Mouse (Mus musculus) cerebellum, adult 9-11 months (tissue): ENCODE measurements at regions not wholly inside any gene's neighbourhood (a gene's known extent, or its start where the extent isn't known, plus 50 kb on each side); places are given as distances from the start of the nearest gene placed in this dataset.

ENCODE experiments used
- DNase-seq: peaks from one replicate; pipeline ENCODE4 v3.0.0; 2022

GRCm38 (mm10) chr17:82731561-82731960, 483.5 kb upstream of the Pkdcc start:
- DNase-seq = peak; percentile 3

DNA sequence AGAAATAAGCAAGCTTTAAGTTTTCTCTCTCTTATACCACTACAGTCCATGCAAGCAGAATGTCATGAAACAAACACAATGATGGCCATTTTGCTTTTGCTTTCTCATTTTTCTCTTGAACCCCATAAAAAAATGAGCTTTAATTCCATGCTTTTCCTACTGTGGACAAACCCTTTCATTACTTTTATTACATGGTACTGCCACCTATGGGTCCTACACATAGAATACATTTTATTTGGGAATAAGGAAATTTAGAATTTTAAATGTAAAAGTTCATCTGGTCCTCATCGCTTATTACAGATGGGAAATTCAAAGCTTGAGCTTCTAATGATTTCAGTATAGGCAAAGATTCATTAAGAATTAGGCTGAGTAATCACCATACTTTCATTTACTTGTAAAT, 472.6 kb upstream of the Pkdcc start:
- no peak for DNase-seq

DNA sequence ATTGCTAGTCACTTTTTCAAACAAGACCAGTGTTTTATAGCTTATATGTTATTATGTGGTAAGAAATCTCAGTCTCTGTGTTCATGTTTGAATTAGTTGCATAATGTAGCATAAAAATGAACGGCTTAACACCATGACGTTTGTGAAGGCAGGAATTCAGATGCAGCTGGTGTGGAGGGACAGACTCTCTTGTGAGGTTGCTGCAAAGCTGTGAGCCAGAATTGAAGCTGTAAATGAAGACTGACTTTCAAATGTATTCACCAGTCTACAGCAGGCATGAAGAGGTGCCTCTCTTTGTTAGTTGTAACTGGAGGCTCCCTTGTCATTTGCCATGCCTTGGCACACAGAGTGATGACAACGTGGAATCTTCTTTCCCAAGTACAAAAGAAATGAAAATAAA, 457.7 kb upstream of the Pkdcc start:
- DNase-seq = no peak

DNA sequence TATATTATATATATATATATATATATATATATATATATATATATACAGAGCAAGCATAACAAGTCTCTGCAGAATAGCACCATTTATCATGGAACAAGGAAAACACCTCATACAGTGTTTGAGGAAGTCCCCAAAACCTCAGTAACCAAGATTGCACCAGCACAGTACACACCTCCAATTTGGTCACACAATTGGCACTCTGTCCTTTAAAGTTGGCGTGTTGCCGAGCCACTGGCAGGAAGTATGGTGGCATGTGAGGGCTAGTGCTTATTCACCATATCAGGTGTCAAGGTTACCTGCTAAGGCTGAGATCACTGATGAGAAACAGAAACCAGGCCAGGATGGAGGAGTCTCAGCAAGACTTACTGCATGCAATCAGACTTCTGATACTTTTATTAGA, 436.0 kb upstream of the Pkdcc start:
- DNase-seq = no peak

DNA sequence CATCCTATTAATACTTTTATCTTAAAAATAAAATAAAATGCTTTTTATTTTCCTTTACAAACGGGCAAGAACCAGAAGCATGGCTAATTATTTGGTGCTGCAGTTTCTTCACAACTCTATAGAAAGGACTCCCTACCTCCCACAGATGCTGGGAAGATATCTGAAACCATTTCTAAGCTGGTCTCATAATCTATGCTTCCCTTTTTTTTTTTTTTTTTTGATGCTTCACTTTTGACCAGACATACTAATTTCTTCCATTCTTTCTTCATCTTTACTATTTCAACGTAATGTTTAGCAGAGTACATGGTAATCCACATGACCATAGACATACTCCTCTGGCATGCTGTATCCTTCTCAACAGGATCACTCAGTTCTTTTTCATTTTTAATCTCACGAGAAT, 393.0 kb upstream of the Pkdcc start:
- DNase-seq = no peak

DNA sequence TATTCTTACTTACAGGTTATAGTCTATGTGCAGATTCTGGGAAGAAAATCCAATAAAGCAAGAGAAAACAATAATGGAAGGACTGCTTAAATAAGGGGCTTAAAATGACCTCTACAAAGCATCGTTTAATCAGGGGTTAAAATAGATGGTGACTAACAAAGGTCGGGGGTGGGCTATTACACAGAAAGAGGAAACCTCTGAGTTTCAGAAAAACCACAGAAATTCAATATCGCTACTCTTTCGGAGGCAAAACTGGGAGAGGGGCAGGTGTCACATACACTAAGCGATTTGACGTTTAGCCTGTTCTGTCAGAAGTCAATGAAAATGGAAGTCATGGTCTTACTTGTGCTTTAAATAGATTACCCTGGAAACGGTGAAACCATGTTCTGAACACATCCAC, 391.0 kb upstream of the Pkdcc start:
- no peak for DNase-seq

DNA sequence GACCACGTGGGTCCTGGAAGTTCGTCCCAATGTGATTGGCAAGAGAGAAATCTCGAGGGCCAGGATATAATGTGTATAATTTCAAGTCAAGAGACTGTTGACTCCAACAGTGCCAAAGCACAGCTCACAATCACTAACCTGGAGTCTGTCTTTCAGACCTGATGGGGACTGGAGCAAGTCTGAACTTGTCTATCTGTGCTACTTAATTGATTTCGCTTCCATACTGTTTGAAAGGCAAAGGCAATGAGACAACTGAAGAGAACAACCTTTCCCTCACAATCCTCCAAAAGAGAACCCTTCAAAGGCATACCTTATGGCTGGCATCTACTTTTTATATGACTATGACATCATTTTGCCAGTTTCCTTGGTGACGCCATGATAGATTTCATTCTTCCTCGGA, 390.5 kb upstream of the Pkdcc start:
- DNase-seq = no peak

DNA sequence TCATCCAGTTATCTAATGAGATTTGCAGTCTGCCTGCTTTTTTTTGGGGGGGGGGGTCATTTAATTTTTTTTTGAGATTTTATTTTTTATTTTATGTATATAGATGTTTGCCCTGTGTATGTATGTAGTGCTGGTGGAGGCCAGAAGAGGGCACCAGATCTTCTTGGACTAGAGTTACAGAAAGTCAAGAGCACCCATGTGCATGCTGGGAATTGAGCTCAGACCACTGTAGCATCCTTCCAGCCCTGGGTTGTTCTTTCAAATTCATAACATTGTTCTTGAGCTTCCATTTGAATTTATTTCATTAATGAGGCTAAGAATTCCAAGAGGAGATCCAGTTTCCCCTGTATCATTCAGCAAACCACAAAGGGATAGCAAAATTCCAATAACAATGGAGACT, 387.9 kb upstream of the Pkdcc start:
- no peak for DNase-seq

DNA sequence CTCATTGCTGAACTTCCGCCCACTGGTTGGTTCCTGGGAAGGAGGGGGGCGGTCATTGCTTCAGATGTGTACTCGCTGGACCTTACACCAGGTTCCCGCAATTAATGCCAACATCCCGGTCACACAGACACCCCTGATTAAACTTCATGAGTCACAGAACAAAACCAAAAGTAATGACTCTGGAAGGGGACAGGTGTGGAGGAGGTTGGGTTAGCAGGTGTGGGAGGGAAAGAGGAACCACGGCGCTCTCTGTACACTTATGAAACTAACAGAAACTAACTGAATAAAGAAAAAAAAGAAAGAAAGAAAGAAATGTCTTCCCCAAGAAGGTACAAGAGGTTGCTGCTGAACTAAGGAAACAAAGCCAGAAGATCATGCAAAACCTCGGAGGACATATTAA, 387.3 kb upstream of the Pkdcc start:
- no peak for DNase-seq

DNA sequence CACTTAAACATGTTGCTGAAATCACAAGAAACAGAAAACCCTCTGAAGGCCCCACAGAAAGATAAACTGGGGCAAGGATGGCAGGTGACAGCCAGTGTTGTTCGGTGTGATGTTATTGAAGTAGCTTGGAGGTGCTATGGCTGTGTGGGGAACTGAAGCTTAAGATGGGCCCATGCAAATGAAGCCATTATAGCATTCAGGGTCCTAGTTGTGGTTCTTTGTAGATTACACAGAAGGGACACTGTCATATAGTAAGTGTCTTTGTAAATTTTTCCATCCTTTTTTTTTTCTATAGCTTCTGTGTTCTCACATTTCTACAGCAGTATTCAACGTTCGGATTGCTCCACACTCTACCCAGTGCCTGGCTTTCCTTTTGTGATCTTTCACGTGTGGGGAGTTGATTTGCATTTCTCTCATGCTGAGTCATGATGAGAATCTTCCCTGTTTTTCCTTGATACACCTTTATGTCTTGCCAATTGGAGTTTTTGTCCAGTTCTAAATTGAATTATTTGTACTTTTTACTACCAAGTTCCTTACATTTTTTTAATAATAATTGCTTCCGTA, 386.6 kb upstream of the Pkdcc start:
- no peak for DNase-seq

DNA sequence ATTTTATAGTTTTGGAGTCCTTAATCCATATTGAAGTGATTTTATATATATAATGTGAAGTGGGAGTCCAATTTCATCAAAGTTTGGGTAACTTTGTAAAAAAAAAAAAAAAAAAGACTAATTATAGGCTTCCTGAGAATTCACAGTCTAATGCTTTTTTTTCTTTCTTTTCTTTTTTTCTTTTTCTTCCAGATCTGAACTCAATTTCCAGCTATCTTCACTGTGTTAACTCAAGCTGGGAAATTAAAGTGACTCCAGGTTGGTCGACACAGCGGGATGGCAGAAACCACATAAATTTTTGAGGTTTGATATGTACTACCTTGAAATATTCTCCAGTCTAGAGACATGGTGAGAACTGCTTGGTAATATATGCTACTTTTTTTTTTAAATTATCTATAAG, 385.7 kb upstream of the Pkdcc start:
- no peak for DNase-seq

DNA sequence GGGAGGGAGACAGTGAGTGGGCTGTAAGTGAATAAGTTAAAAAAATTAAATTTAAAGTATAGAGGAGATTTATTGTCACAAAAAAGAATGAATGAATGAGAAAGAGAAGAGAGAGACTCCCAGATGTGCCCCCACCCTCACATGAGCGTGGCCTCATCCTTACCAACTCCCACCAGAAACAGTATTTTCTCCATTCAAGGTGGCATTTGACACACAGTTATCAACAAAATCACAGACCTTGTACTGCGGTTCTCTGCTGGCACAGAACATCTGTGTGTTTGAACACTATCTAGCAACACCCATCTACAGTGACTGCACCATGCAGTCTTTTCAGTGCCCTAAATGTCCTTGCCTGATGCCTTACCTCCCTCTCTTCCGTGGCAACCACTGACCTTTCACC, 380.9 kb upstream of the Pkdcc start:
- no peak for DNase-seq

- DNase-seq = no peak
These were observed 379.0 kb upstream of the Pkdcc start for GRCm38 (mm10) chr17:82836115-82836514.

DNA sequence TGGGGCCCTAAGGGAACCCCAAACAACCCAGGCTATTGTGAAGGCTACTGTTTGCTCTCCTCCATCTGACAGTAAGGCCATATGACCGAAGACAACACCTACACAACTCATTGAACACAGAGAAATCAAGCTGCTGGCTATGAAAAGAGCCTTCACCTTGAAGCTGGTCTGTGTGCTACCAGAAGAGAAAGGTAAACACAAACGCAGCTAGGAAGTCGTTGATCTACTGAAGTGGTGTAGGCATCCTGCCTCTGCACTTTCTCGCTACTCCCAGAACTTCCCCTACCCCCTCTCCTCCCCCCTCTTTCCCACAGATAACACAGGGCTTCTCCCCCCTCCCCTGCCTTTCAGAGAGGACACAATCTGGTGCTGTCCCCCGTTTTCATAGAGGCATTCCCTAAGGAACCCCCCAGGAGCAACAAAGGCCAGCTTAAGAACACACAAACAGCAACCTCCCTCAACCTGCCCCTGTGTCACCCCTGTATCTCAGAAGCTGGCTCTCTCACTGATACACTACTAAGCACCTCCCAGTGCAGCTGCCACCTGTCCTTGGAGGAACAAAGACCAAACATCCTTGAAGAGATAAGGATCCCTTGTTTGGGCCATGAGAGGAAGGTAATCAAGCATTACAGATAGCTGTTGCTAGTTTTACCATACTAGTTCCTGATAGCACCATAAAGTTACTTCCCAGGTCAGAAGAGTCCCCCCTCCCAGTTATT, 368.2 kb upstream of the Pkdcc start:
- DNase-seq = no peak

DNA sequence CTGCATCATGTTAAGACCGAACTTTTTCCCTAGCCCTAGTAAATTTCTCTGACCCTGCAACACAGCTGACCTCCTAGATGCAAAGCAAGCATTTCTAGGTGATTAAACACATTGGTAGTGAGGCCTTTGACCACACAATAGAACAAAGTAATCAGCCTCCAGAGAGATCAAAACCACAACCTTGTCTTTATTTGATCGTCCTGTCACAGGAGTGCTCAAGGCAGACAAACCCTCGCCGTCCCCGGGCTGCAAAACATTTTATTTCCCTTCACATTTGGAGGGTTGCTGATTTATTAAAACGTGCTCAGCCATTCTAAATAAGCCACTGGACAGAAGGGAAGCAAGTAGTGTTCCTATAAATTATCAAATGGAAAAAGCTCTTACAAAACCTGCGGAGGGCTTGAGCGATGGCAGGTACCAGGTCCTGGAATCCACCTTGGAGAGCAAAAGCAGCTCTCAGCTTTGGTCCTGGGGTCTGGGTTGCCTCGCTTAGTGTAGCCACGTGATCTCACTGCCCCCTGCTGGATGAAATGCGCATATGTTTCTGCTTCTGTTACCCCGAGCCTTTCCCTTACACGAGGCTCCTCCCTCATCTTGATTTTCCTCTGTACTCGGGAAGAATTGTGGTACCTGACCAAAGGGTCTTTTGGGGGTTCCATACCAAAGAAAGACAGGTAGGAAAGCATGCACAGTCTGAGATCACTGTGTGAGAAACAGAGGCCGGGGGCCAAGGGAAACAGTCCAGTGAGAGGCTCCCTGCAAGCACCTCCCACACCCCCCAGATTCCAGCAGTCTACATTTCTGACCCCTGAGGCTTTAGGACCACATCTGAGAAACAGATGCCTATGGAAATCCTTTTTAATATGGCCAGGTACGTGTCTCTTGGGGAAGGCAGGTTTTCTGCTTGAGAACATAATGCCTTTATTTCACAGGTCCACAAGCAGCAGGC, 357.6 kb upstream of the Pkdcc start:
- peak; percentile 30 for DNase-seq

- DNase-seq = no peak
These were observed 354.7 kb upstream of the Pkdcc start for GRCm38 (mm10) chr17:82860391-82860790.

DNA sequence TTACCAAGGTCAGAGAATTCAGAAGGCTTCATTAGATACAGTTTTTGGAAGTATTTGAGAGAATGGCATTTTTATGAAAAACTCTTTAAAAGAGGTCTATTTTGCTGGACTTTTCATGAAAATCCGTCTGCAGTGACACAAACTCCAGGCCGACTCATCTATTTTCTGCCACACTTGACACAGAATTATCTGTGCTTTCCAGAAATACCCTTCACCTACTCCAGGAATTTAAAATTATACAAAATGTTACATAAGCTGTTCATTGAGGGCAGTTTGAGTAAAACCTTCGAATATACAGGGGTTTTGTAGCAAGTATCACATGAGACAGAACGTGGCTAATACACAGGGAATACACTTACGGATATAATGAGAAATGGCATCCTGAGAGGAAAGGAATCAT, 354.1 kb upstream of the Pkdcc start:
- DNase-seq = no peak

- no peak for DNase-seq
These were observed 338.0 kb upstream of the Pkdcc start for GRCm38 (mm10) chr17:82877131-82877530.

GRCm38 (mm10) chr17:82900602-82901001, 314.5 kb upstream of the Pkdcc start:
- DNase-seq = no peak

- DNase-seq = no peak
These were observed 313.8 kb upstream of the Pkdcc start for GRCm38 (mm10) chr17:82901098-82901891.

DNA sequence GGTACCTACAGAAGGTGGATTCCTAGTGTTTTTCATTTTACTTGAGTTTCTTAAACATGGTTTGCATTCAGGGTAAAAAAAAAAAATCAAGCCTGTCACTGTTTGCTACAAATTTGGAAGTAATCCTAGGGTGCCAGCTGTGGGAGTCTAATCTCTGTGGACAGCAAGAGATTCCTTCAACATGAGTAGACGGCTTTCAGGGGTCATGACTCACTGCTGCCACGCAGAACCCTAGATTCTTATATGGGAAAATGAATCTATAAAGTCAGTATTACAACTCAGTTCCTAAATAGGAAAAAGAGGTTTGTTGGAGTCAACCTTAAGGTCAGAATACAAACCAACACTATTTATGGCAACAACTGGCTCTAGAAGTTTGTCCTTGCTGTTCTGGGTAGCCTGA, 310.1 kb upstream of the Pkdcc start:
- no peak for DNase-seq

DNA sequence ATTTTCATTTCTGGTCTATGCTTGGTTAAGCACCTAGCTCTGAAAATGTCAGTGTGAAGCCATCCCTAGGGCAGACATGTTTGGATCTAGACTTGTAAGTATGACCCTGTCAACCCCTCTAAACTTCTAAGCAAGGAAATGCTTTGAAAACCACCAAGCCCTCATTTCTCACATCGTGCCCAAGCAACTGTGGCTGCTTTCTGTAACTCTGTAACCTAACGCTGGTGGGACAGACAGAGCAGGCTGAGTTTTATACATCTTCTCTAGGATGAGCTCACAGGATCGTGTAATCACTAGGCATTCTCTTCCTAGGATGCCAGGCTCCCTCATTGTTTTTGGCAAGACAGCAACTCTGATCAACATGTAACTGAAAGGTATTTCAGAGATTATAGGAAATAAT, 309.6 kb upstream of the Pkdcc start:
- DNase-seq = no peak

DNA sequence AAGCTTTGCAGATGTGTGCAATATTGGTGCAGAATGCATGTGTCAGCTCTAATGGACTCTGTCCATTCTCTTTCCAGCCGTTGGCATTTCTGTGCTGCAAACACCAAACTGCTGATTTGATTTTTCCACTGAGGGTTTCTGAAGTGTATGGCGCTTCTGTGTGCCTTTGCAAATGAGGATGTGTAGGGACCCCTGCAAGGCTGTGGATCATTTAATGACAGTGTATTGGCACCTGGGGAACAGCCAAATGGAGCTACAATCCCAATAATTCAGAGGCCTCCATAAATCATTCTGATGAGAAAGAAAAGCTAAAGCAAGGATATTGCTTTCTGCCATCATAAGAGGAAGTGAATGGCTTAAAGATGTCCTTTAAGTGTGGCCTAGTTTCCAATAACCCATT, 305.9 kb upstream of the Pkdcc start:
- DNase-seq = no peak
